In the genomic region with DNA sequence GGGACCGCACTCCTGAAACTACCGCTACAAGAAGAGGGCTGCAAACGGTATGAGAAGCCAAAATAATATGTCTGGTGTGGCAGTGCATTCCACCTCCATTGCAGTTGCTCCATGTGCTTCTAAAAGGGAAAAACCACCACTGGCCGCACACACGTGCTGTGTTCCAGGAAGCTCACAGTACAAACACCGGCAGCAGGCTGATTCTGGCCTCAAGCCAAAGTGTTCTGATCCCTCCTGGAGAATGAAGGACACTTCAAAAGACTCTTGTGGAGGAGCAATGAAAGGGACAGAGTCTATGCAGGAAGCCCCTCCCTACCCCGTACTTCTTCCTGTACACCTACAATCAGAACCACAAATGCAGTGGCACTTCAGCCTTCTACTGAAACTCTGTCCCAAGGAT, we compare ENCODE assay signal across 13 mouse cellular contexts. TPM values are rescaled to one million over a fixed set of nuclear protein-coding genes. Genes with fewer than 3 reads are reported as not detected.
DNase-seq lines count a peak whose midpoint lies in the region; ATAC-seq and TF ChIP-seq lines count a peak whose summit lies in the region.
"Had no signal": no experiment of that assay in that cellular context is flagged by ENCODE, and none has a peak within 500 bp of the region (broad histone marks: within the 10 kb centered on the region; RNA-seq: fewer than 3 reads in every experiment).

No protein-coding gene starts in this region.

- H3K4me2 ChIP-seq in intestine, embryonic 14.5 days (ENCODE audit: low read length): no peak overlapping the region
- H3K4me2 ChIP-seq in lung, embryonic 14.5 days: no peak overlapping the region
- H3K4me2 ChIP-seq: midbrain, embryonic 12.5 days had no signal

- ATAC-seq in intestine, embryonic 14.5 days (replicated peaks; ENCODE audit: low FRiP score, low TSS enrichment, low read depth): 0 out of 2 replicates have a peak, but pooled peaks have one; percentile 27
- ATAC-seq in lung, embryonic 14.5 days (ENCODE audit: insufficient read depth): peak; percentile 86
- ATAC-seq: forebrain, postnatal 0 days had no signal

- peak; percentile 23 for DNase-seq in heart, adult 8-10 months (ENCODE audit: low spot score)
- no peak for DNase-seq in heart, postnatal 25 days (ENCODE audit: low spot score)
- peak; percentile 25 for DNase-seq in ZHBTc4 (ENCODE audit: low read depth, low spot score)
- no peak for DNase-seq in intestine, embryonic 14.5 days (ENCODE audit: low spot score)
- DNase-seq in lung, embryonic 14.5 days: peak; percentile 86
- no peak for DNase-seq in right cerebral cortex, postnatal 14 days
- no peak for DNase-seq in spleen, postnatal 10 days (ENCODE audit: low spot score in 2 of 2)
- DNase-seq in MN1 (ENCODE audit: low spot score): no peak
- DNase-seq: forebrain, postnatal 0 days; right cerebral cortex, adult 18-20 months; thymus, adult 2 months had no signal

- H3K27me3 ChIP-seq in intestine, embryonic 14.5 days (replicated peaks; ENCODE audit: control insufficient read depth, insufficient read depth, low read length): no peaks in the 10 kb centered on the region
- H3K27me3 ChIP-seq in lung, embryonic 14.5 days (ENCODE audit: insufficient read depth, low read length): no peaks in the 10 kb centered on the region
- H3K27me3 ChIP-seq: CH12.LX; midbrain, embryonic 12.5 days had no signal

- H3K4me3 ChIP-seq in intestine, embryonic 14.5 days (ENCODE audit: low read depth, low read length): no peak overlapping the region
- no peak overlapping the region for H3K4me3 ChIP-seq in lung, embryonic 14.5 days (ENCODE audit: low read depth, low read length)
- H3K4me3 ChIP-seq: midbrain, embryonic 12.5 days had no signal

- H3K9ac ChIP-seq in intestine, embryonic 14.5 days (ENCODE audit: low read length): no peak overlapping the region
- no peak overlapping the region for H3K9ac ChIP-seq in lung, embryonic 14.5 days
- H3K9ac ChIP-seq: forebrain, postnatal 0 days; midbrain, embryonic 12.5 days had no signal

- no peak for TF ChIP-seq CTCF in lung, embryonic 14.5 days (IDR thresholded peaks at IDR 0.05; ENCODE audit: low read depth)

- 64% methylated on average over 7 of the region's 7 CpGs for WGBS in intestine, embryonic 14.5 days
- WGBS in lung, embryonic 14.5 days: 47% methylated on average over 7 of the region's 7 CpGs

- H3K27ac ChIP-seq in intestine, embryonic 14.5 days (ENCODE audit: low read depth): no peak overlapping the region
- no peak overlapping the region for H3K27ac ChIP-seq in lung, embryonic 14.5 days (ENCODE audit: low read depth)
- H3K27ac ChIP-seq: midbrain, embryonic 12.5 days had no signal

- H3K9me3 ChIP-seq in intestine, embryonic 14.5 days (ENCODE audit: control insufficient read depth, low read length): no peaks in the 10 kb centered on the region
- H3K9me3 ChIP-seq in lung, embryonic 14.5 days (ENCODE audit: low read depth, low read length): no peaks in the 10 kb centered on the region
- H3K9me3 ChIP-seq: midbrain, embryonic 12.5 days had no signal

- H3K4me1 ChIP-seq in intestine, embryonic 14.5 days (replicated peaks; ENCODE audit: control insufficient read depth, insufficient read depth, low read length): no peaks in the 10 kb centered on the region; the same call in 1 of the 2 replicates
- H3K4me1 ChIP-seq in lung, embryonic 14.5 days (ENCODE audit: insufficient read depth): no peaks in the 10 kb centered on the region; the same call in 1 of the 2 replicates
- H3K4me1 ChIP-seq: midbrain, embryonic 12.5 days had no signal

- intact Hi-C loops in heart, postnatal 25 days (cut with DNase I): no loop called here

- no peaks in the 10 kb centered on the region for H3K36me3 ChIP-seq in intestine, embryonic 14.5 days (ENCODE audit: control insufficient read depth, insufficient read depth, low read length)
- no peaks in the 10 kb centered on the region for H3K36me3 ChIP-seq in lung, embryonic 14.5 days (ENCODE audit: insufficient read depth)
- H3K36me3 ChIP-seq: midbrain, embryonic 12.5 days had no signal

RNA-seq across cellular contexts. Expression of a gene that starts 12.2 kb away (rescaled TPM):
- total RNA-seq in heart, adult 8-10 months (2022): 10 to 100 TPM; 19.5 to 22.3 (median 20.7) TPM
- total RNA-seq in heart, postnatal 25 days (2021): 10 to 100 TPM; 20.4 to 20.7 TPM
- polyA plus RNA-seq in intestine, embryonic 14.5 days (2014; fragmentation: Nextera tagmentation; extraction: Ambion mirVana): 83.6 and 96.5 TPM in 2 replicates
- polyA plus RNA-seq in lung, embryonic 14.5 days (2014; fragmentation: Nextera tagmentation; extraction: Ambion mirVana): 97.1 and 99.2 TPM in 2 replicates

Comparison
In these comparisons a context has a peak if more than half of its experiments do, and no peak if none do; other contexts are left out.
1. DNase-seq: peak in heart, adult 8-10 months (single experiment), ZHBTc4 (single experiment) and lung, embryonic 14.5 days (single experiment); none in heart, postnatal 25 days (single experiment), intestine, embryonic 14.5 days (single experiment), right cerebral cortex, postnatal 14 days (single experiment), spleen, postnatal 10 days (0 of 2) and MN1 (single experiment).